Mouse (Mus musculus) layer of hippocampus, adult 9-10 months (tissue): Measurements from ENCODE around the gene Efl1.

Experiments used
- DNase-seq: peaks from one replicate; pipeline ENCODE4 v3.0.0; 2022; ENCODE audit warnings: low spot score

Gene Efl1

DNA sequence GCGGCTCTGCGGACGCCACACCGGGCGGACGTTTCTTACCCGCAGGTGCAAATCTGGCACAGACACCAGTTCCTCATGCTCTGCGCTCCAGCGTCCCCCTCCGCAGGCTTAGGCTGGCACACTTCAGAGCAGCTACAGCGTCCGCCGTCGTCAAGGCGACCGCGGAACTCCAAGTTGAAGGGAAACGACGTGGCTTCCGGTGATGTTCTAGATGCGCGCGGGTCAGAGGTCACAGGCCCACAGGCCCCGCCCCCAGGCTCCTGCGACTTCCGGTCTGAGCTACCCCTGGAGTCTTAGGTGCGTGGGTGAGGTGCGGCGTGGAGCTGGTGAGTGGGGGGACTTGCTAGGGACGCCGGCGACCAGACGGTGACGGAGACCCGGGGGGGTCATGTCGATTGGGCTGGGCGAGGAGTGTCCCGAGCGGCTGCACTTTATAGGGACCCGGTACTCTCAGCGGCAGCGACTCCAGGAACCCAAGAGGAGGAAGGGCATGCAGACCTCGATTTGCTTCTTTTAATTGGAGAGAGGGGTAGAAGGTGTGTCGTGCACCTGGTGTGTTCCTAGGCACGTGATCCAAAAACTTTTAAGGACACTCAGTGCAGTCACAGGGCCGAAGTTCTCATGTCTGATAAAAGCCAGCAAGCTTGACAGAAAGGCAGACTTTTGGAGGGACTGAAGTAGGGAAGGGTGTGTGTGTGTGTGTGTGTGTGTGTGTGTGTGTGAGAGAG lies at the start of gene Efl1, which contains the start of gene Saxo2:
Gene Efl1 (plus strand): TSS at position 262 of the 728 bp plus-strand sequence.
Gene Saxo2 (minus strand): TSS at position 176 of the 728 bp plus-strand sequence.
- DNase-seq = peak; percentile 90

DNA sequence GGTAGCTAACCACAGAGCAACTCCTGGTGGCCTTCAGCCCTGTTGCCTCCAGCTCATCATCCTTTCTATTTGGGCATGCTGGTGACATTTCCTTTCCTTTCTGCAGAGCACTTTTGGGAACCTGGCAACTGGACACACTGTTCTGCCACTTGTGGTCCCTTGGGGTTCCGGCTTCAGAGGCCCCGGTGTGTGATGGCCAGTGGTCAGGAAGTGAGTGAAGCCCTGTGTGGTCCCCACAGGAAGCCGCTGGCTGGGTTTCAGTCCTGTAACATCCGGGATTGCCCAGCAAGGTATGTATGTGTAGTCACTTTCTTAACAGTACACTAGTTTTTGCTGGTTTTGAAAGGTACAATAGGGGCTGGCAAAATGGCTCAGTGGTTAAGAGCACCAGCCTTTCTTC lies 46.4 kb upstream of the Efl1 start:
- DNase-seq = no peak

DNA sequence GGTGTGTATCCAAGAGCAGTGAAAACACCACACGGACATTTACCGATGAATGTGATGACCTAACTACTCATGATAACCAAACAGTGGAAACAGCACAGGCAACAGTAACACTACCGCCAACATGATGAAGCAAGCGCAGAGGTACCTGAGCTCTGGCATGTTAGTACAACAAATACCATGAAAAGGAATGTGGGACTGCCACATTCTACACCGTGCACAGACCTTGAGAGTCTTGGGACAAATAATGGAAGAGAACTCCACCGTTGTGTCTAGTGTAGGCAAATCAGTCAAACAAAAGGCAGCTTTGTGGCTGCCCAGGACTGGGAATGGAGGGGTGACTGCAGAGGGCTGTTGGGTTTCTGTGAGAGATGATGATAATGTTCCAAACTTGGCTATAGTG lies 43.0 kb upstream of the Efl1 start:
- no peak for DNase-seq

DNA sequence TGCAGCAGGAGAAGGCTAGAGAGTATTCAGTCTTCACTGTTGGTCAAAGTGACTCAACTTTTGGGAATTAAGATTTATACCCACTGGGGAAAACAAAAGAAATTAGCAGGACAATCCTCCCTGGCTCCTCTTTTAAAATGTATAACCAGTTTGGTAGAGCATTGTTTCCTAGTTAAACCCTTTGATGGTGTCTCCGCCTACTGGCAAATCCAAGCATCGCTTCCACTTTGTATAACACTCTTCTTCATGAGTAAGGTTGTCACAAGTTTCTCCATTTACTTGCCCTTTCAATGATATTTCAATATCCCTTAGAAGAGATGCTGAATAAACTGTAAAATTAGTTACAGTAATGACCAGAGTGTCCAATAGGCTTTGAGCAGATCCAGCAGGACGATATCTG lies 38.8 kb upstream of the Efl1 start:
- DNase-seq = peak; percentile 4

DNA sequence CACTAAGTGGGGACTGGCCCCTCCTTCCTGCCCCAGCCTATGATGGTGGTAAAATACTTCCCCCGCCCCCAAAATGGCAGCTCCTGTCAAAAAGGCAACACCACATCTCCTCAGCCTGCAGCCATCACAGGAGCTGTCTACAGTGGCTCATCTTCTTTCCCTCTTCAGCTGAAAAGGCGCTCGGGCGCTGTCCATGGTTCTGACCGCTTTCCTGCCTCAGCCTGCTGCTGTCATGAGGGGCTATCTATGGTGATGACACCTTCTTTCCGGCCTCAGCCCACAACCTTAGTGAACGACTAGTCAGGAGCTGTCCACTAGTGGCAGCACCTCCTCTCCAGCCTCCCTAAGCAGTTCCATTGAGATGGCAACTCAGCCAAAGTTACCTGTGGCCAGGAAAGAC lies 23.1 kb upstream of the Efl1 start:
- DNase-seq = no peak

DNA sequence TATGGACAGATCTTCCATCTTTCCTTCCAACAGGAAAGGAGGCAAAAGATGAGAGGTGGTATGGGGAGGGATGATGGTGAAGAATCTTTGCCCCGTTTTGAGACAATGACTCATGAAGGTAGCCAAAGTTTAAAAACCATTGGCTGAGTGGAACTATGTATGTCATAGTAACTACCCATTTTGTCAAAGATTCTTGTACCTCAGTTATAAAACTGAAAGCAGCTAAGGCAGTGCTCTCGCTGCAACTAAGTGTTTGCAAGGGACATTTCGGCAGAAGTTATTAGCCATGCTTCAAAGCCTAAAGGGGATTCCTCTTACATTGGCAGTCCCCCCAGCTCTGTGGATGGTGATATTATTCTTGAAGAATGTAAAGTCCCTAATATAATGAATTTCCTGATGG lies 1.2 kb upstream of the Efl1 start:
- no peak for DNase-seq

DNA sequence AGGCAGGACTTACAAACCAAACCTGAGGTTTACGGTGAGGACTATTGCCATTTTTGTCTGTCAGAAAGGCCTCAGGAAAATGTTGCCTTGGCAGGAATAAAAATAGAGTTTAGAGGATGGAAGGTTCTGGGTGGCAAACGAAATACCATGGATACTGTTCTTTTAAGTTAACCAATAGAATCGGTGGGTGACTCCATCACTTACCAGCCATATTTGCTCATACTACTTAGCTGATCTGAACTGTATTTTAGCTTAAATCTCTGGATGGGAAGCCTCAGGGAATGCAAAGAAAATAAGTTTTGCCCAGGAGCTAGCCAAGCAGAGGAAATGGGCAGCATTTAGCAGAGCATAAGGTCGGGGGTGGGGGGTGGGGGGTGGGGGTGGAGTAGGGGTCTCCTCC lies 505 bp upstream of the Efl1 start:
- DNase-seq = no peak

DNA sequence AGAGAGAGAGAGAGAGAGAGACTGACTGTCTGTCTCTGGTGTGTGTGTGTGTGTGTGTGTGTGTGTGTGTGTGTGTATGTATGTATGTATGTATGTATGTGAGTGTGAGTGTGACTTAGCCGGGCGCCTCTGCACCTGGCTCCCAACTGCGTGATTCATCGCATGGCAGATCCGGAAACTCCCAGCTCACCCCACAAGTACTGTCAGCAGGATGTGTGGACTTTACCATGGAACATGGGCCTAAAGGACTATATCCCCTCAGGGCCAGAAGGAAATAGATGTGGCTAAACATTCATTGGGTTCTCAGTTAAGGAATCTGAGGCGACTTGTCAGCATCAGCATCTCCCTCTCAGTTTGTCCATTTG lies 649 bp downstream of the Efl1 start:
- no peak for DNase-seq

DNA sequence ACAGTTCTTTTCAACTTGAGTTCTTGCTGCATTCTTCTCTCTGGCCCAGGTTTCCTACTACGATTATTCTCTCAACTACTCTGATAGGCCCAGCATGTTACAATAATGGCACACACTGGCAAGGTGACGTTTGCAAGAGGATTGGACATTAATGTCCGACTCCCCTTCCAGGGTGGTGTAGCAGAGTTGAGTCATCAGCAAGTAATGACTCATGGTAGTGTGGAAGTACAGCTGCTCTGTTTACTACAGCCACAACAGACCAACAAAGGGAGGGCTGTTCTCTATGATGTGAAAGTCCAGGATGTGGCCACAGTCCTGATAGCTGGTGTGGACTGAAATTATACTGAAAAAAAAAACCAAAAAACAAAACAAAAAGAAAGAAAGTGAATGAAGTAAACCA lies 16.2 kb downstream of the Efl1 start:
- no peak for DNase-seq

DNA sequence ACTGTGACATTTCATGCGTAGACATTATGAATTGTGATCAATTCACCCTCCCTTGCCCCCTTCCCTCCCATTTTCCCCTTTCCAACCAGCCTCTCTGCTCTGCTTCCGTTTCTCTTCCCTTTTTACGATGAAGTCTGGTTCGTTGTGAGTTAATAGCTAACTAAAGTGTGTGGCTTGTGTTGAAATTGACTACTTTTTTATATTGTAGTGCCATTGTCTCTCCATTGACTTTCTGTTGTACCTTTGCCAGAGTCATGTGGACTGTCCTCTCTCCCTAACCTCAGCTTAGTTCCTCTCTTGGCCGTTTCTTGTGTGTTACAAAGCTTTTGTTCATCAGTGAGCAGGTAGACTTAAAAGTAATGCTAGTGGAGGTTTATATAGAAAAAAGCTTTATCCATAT lies 27.6 kb downstream of the Efl1 start:
- DNase-seq = no peak

DNA sequence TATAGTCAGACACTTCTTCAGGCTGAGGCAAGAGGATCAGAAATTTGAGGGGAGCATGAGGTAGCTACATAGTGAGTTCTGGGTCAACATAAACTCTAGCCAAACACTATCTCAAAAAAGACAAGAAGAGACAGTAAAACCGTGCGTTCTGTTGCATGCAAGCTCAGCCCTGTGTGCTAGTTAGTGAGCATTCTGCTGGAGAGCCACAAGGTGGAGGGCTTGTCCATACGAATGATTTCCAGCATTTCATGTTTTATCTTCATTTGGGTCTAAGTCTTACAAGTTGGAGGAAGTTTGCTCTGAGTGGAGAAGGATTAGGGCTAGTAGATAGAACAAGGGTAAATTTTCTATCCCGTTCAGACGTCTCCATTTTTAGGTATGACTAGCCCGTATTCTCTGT lies 28.4 kb downstream of the Efl1 start:
- DNase-seq = no peak

DNA sequence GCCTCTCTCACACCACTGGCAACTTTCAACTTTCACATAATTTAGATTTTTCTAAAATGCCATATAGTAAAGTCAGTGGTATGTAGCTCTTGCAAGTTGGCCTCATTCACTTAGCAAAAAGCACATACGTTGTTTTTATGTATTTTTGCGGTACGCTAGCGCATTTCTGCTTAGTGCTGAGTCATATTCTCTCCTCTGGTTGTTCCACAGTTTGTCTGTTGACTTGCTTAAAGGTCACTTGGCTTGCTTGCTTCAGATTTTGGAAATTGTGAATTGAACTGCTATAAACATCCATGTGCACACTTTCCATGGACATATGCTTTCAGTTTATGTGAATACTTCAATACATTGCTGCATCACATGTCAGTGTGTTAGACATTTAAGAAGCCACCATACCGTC lies 31.5 kb downstream of the Efl1 start:
- DNase-seq = no peak

DNA sequence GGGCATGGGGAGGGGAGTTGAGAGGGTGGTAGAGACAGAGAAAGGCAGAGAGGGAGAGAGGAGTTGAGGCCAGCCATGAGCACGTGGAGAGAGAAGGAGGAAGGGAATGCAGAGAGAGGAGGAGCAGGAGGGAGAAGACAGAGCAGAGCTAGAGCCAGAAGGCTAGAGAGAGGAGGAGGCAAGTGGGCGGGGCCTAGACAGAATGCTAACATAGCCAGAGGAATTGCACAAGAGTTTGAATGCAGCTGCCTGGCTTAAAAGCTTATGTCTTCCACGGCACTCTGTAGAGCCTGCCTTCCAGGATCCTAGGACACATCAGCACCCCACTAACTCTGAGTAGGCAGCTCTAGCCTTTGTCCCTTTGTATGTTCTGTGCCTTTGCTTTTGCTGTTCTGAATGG lies 40.3 kb downstream of the Efl1 start:
- no peak for DNase-seq

DNA sequence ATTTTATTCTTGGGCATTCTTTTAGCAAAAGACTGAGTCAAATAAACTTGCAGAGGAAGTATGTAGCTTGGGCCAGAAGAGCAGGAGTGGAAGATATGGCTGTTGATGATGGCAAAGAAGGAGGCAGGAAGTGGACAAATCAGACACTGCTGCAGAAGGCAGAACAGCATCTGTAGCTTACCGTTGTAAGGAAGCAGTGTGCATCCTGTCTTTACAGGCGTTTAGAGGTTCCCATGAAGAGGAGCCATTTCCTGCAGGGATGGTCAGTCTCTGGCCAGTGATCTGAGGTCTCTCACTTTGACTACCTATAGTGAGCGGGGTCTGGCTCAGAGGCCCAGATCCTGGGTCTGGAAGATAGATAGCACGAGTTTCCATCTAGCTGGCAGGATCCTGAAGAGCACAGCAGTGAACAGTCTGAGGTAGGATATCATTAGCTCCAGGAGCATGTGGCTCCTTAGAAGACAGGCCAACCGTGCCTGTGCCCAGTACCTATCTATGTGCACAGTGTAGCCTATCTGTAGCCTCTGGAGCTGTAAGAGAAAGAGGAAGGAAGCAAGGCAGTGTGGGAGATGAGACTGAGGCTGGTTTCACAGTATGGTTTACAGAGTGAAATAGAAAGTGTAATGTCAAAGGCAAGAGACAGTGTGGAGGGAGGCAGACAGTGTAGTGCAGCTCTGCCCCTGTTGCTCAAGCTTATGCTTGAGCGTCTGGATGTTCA lies 42.8 kb downstream of the Efl1 start:
- DNase-seq = no peak

DNA sequence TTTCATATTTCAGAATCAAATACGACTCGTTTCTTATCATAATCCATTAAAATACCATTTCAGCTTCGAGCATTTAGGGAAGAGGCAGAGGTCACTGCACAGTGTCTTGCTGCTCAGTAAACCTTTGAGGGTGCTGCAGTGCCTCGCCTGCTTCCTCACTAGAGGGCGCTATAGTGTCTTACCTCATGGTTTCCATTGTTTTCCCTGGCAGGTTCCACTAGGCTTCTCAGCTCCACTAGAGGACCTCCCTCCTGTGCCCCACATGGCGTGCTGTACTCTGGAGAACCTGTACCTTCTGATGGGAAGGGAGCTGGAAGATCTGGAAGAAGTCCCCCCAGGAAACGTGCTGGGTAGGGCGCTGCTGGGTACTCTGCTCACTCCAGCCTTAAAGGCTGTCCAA lies 49.3 kb downstream of the Efl1 start:
- DNase-seq = no peak

DNA sequence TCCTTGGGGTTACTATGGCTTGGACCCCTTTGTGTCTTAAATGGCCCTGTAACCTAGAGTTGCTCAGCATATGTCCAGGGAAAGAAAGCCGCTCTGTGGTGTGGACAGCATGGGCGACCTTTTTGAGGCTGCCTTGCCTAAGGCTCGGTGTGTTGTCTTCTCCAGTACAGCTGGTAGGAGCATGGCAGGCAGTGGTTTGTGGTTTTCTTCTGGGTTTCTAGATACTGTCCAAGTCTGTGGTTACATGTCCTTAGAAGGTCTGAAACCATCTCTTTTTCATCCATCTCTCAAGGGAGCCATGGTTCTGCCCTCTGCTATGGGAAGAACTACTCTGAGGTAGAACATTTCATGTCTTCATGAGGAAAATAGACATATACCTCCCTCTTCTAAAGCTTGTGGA lies 50.6 kb downstream of the Efl1 start:
- DNase-seq = no peak

DNA sequence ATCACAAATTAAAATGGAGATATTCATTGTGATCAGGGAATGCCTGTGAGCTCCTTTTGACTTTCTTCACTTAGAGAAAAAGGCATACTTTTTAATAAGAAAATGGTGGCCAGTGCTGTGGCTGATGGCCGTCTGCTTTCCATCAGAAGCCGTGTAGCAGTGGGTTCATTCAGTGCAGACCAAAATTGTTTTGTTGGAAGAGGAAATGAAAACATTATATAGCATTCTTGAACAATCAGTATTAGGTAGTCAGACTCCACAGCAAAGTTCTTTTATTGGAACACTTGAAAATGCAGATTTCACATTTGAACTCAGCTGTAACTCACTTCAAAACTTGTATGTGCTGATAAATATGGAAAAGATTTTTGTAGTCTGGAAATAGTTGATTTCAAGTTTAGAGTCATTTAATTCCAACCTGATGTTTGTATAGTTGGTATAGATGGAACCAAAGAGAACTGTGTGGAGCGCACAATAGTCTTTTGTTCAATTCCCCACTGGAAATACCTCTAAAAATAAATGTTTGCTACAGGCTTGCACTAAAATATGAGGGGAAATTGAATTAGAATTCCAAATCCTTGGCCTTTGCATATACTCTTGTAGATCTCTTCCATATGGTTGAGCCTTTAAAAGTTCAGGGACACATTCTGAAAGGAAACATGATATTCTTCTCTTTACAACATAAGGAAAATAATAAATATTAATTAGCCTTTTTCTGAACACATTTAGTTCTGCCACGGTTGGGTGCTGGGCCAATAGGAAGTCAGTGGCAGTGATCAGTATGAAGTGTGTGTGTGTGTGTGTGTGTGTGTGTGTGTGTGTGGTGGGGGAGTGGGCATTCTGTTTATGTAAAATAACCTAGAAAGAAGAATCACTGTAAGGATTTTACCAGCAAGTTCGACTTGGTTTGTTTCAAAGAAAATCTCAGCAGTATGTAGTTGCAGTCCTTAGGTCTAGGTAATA lies 54.2 kb downstream of the Efl1 start:
- no peak for DNase-seq

DNA sequence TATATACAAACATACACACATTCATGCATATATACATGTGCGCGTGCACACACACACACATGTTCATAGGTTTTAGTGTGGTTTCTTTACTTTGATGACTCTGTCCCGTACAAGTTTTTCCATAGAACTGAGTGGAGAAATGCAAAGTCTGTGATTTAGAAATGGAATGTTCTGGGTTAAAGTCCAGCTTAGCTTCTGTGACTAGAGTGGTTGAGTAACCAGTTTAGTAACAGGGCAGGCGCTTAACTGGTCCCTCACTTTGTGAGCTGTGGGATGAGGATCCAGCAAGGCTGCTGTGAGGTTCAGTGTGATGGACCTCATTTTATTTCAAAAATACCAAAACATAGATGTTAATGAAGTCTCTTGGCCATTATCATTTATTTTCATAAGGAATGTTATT lies 60.8 kb downstream of the Efl1 start:
- no peak for DNase-seq

DNA sequence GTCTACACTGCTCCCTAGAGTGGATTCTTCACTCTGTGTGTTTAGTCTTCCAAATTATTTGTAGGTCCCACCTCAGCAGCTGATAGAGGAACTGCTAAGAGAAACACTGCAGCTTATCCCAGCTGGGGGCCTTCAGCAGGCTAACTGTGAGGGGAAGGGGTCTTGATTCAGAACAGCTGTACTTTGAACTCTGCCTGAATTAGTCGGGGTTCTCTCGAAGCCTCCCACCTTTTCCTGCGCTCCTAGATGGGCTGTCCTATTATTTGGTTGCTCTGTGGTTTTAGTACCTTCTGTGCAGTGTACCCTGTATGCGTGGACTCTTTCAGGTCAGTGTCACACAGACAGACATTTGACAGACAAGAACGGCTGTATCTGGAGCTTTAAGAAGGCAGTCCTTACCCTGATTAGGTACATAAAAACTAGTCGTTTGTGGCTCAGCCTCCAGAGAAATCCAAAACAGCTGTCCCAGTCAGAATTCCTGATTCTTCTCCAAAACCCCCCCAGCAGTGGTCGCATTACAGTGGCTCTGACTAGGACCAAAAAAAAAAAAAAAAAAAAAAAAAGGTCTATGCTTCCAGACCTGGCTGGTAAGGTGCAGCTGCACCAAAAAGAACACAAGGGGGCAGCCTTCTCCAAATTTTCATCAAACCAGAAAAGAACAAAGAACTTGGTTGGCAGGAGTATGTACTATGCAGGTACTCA lies 66.9 kb downstream of the Efl1 start:
- peak; percentile 59 for DNase-seq

DNA sequence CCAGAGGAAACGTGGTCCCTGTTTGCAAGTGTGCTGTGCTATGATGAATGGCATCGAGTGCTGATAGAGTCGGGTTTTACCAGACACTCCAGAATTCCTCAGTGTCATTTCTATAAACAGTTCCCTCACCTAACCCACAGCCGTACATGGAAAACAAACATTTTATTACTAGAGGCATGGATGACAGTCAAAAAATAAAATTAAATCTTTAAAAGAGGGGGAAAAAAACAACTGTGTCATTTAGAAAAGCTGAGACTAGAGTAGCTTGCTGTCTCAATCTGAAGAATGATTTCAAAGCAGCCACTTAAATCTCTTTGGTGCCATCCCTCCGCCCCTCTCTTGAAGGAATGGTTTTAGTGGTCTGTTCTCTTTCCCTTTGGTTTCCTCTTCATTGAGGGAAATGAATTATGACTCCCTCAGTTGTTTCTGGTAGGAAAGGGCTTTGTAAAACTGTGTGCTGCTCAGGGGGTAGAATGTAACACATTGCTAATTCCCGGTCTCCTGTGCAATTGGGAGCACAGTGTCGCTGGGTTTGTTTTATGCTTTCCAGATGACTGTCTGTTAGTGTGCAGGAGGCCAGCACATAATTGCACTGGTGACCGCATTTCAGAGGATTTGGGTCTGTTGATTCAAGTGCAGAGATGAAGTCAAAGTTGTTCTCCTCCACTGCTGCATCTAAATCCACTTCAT lies 67.6 kb downstream of the Efl1 start:
- no peak for DNase-seq

DNA sequence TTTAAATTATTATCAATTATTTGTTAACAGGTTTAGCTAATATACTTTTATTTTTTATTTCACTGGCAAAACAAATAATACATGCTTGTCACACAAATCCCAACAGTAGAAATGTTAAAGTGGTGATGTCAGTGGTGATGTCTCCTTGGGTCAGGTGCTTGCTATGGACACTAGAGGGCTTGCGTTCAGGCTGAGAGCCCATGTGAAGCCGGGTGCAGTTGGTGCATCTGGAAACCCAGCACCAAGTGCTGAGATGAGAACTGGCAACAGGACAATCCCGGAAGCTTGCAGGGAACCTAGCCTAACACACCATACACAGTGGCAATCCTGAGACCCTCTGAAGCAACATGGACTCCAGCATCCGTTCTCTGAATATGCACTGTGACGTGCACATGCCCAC lies 70.9 kb downstream of the Efl1 start:
- DNase-seq = no peak

DNA sequence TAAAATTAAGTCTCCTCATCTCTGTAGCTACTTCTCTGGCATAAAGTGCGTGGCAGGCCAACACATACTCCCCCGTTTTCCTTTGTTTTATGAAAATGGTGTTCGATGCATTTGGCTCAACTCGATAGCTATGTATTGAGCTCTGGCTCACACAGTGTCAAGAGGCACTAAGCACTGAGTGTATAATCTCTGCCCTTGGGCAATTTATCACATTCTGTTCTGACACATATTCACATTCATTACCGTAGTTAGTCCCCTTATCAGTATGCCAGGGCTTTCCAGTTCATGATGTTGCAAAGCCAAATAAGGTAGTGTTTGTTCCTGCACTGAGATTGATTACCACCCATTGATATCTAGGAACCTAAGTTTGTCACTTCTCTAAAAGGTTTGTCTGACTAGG lies 71.3 kb downstream of the Efl1 start:
- no peak for DNase-seq
